In the genomic region with DNA sequence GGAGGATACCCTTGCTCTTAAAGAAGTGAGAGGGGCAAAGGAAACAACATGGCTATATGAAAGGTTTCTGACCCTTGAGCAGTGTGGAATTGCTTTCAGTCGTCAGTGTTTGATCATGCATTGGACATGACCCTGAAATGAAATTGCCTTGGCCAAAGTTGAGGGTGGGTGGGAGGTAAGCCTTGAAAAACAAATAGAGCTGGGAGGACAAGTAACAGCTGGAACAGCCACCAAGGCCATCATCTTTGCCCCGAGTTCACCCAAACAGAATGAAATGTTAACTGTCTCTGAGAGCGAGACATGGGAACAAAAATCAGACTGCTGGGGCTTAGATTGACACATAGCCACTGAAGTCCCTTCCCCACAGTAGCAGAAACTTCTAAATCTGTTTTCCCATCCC, we compare ENCODE assay signal across 8 mouse cellular contexts.
DNase-seq lines count a peak whose midpoint lies in the region; ATAC-seq and TF ChIP-seq lines count a peak whose summit lies in the region.

No protein-coding gene starts in this region.

- H3K27me3 ChIP-seq in heart, adult 2 months (ENCODE audit: control insufficient read depth, insufficient read depth, low read length), result no peaks in the 10 kb centered on the region
- H3K27me3 ChIP-seq in heart, embryonic 12.5 days (replicated peaks), result no peaks in the 10 kb centered on the region
- H3K27me3 ChIP-seq in limb, embryonic 14.5 days (ENCODE audit: control insufficient read depth, insufficient read depth, low read length), result no peaks in the 10 kb centered on the region

- DNase-seq in heart, adult 2 months, result peak in 1 of 2 experiments; percentile 2
- DNase-seq in heart, postnatal 4 days, result no peak
- no peak for DNase-seq in limb, embryonic 14.5 days (ENCODE audit: low spot score)
- DNase-seq in cerebellum, adult 11-12 months, result no peak
- DNase-seq in frontal cortex, postnatal 10 days (ENCODE audit: low spot score in 2 of 2), result no peak
- DNase-seq in left cerebral cortex, postnatal 36 days (ENCODE audit: low spot score in 2 of 2), result no peak

- H3K4me1 ChIP-seq in heart, adult 2 months (ENCODE audit: control insufficient read depth, insufficient read depth, low read length), result no peaks in the 10 kb centered on the region; the same call in 1 of the 2 replicates
- no peaks in the 10 kb centered on the region for H3K4me1 ChIP-seq in heart, embryonic 12.5 days (replicated peaks)
- H3K4me1 ChIP-seq in limb, embryonic 14.5 days (ENCODE audit: control insufficient read depth, insufficient read depth, low read length), result no peaks in the 10 kb centered on the region
- no peaks in the 10 kb centered on the region for H3K4me1 ChIP-seq in olfactory bulb, adult 2 months (ENCODE audit: control insufficient read depth, insufficient read depth, low read length)

- no peak for TF ChIP-seq POLR2A in heart, adult 2 months (IDR thresholded peaks at IDR 0.05; ENCODE audit: insufficient read depth, low read depth, low read length)
- TF ChIP-seq POLR2A in limb, embryonic 14.5 days (IDR thresholded peaks at IDR 0.05; ENCODE audit: borderline replicate concordance, extremely low read depth, insufficient read depth, insufficient read length), result no peak
- no peak for TF ChIP-seq POLR2A in olfactory bulb, adult 2 months (IDR thresholded peaks at IDR 0.05; ENCODE audit: insufficient read depth, low read depth, low read length)

- H3K27ac ChIP-seq in heart, adult 2 months, result no peak overlapping the region
- H3K27ac ChIP-seq in heart, embryonic 12.5 days (ENCODE audit: poor library complexity, severe bottlenecking), result no peak overlapping the region
- H3K27ac ChIP-seq in limb, embryonic 14.5 days (replicated peaks; ENCODE audit: low read depth, low read length), result no peak overlapping the region
- peak overlapping the region; percentile 51; the same call in 1 of the 2 replicates for H3K27ac ChIP-seq in olfactory bulb, adult 2 months (ENCODE audit: insufficient read depth, low read depth, low read length)

- intact Hi-C loops in heart, adult 2 months (cut with DNase I), result no loop called here
- intact Hi-C loops in left cerebral cortex, postnatal 36 days (cut with DNase I), result no loop called here

- TF ChIP-seq EP300 in heart, adult 2 months (IDR thresholded peaks at IDR 0.05; ENCODE audit: insufficient read depth, low read depth, low read length), result no peak

- ATAC-seq in heart, embryonic 12.5 days (ENCODE audit: insufficient number of reproducible peaks, low FRiP score), result no peak
- no peak for ATAC-seq in limb, embryonic 14.5 days (ENCODE audit: low FRiP score, low read depth)

- no peak overlapping the region for H3K9ac ChIP-seq in heart, adult 2 months (ENCODE audit: low read depth, low read length)
- H3K9ac ChIP-seq in heart, embryonic 12.5 days, result no peak overlapping the region
- H3K9ac ChIP-seq in limb, embryonic 14.5 days (ENCODE audit: low read depth, low read length, severe bottlenecking), result no peak overlapping the region

- no peaks in the 10 kb centered on the region for H3K9me3 ChIP-seq in heart, embryonic 12.5 days (replicated peaks)
- H3K9me3 ChIP-seq in limb, embryonic 14.5 days (ENCODE audit: control insufficient read depth, low read length), result no peaks in the 10 kb centered on the region

- H3K79me2 ChIP-seq in heart, adult 2 months (replicated peaks; ENCODE audit: control insufficient read depth, insufficient read depth, low read length), result no peaks in the 10 kb centered on the region

- no peaks in the 10 kb centered on the region for H3K36me3 ChIP-seq in heart, adult 2 months (ENCODE audit: control insufficient read depth, insufficient read depth, low read length)
- no peaks in the 10 kb centered on the region for H3K36me3 ChIP-seq in heart, embryonic 12.5 days
- H3K36me3 ChIP-seq in limb, embryonic 14.5 days (ENCODE audit: control insufficient read depth, insufficient read depth, low read length), result no peaks in the 10 kb centered on the region

- 0 out of 2 replicates have a peak overlapping the region, but pooled peaks have one; percentile 10 for H3K4me3 ChIP-seq in heart, adult 2 months
- H3K4me3 ChIP-seq in heart, embryonic 12.5 days, result peak overlapping the region; percentile 69
- H3K4me3 ChIP-seq in limb, embryonic 14.5 days (replicated peaks; ENCODE audit: low read length), result no peak overlapping the region
- H3K4me3 ChIP-seq in olfactory bulb, adult 2 months (ENCODE audit: insufficient read depth, low read depth, low read length), result peak overlapping the region; percentile 39

- H3K4me2 ChIP-seq in heart, embryonic 12.5 days, result peak overlapping the region; percentile 75
- H3K4me2 ChIP-seq in limb, embryonic 14.5 days (replicated peaks; ENCODE audit: low read depth, low read length, severe bottlenecking), result peak overlapping the region; percentile 58; the same call in 1 of the 2 replicates

- TF ChIP-seq CTCF in heart, adult 2 months (IDR thresholded peaks at IDR 0.05), result no peak
- TF ChIP-seq CTCF in olfactory bulb, adult 2 months (IDR thresholded peaks at IDR 0.05; ENCODE audit: insufficient read depth, low read depth, low read length), result no peak

- 53% methylated on average over 3 of the region's 3 CpGs for WGBS in heart, adult 2 months
- 53% methylated on average over 3 of the region's 3 CpGs for WGBS in heart, embryonic 12.5 days
- WGBS in limb, embryonic 14.5 days, result 55% methylated on average over 3 of the region's 3 CpGs
- WGBS in olfactory bulb, adult 2 months, result 41% methylated on average over 3 of the region's 3 CpGs
